Mouse (Mus musculus) telencephalon, adult 2 months (tissue): Measurements from ENCODE around the gene Wbp2.
"Not testable (repeated sequence)": the region's sequence is repeated elsewhere in the genome, so short reads cannot be mapped to it uniquely, and the experiment has no call there.

Source experiments
- DNase-seq: peaks from one replicate; pipeline ENCODE4 v3.0.0-alpha.2; 2011; ENCODE audit warnings: low read depth, low spot score

Wbp2 gene

DNA sequence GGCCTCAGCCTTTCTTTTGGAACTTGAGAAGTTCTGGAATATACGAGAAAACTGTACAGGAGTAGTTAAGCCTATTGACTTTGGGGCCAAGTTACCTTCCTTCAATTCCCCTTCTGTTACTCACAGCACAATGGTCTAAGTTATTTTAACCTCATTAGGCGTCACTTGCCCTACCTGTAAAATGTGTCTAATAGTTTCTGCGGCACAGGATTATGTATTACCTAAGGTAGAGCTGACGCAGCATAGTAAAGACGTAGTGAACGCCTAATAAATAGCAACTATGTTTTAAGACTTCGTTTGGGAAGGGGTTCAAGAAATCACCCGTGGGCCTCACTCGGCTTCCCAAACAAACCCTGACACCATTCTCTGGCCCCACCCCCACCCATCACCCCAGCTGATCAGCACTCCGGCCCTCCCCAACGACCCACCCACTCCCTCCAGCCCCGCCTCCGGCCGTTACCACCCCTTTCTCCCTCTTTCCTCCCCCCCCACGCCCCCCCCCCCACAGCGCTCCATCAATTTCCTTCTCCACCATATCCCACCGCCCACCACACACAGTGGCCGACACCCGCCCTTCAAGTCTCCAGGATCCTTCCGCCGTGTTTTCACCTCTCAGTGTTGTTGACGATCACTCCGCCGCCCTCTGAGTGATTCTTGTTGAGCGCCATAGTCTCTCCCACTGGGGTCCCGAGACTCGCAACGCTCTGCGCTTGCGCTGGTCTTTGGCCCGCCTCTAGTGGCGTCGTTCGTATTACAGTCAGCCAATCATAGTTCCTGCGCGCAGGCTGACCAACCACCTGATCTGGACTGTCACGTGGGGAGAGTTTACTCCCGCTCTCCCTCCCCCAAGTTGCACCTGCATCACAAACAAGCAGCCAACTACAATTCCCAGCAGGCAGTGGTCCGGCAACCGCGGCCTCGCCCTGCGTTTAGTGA lies at the start of gene Wbp2:
Wbp2 (minus strand) TSS at position 738 of the 936 bp plus-strand sequence.
- peak; percentile 100 for DNase-seq

DNA sequence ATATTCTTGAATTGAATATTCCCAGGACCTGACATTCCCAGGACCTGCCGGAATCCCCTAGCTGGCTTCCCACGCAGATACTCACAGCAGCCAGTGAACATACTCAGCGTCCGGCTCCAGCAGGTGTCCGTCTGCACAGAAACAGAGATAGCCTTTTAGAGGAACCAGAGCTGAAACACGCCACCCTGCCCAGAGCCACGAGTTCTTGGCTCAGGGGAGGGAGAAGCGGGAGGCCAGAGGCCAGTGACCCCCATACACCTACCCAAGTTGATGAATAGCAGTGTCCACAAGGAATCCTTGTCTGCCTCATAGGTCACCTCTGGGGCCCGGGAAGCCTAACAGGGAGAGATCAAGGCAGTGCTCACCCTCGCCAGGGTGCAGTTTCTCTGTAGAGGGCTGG lies 47.4 kb upstream of the Wbp2 start:
- DNase-seq, result no peak

DNA sequence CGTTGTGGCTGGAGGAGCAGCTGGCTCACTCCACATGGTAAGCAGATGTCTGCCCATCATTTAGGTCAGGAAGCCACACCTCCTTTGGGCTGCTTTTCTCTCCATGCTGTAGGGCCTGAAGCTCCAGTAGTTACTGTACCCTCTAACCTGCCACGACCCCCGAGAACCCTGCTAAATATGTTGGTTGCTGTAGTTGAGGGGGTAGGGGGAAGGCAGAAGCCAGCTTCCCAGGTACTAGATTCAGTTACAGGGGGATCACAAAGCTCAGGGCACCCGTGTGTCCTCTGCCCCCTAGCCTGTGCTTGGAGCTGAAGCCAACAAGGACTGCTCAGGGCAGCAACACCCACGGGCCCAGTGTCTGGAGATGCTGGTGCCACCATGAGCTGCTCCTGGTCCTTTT lies 46.7 kb upstream of the Wbp2 start:
- DNase-seq, result no peak

DNA sequence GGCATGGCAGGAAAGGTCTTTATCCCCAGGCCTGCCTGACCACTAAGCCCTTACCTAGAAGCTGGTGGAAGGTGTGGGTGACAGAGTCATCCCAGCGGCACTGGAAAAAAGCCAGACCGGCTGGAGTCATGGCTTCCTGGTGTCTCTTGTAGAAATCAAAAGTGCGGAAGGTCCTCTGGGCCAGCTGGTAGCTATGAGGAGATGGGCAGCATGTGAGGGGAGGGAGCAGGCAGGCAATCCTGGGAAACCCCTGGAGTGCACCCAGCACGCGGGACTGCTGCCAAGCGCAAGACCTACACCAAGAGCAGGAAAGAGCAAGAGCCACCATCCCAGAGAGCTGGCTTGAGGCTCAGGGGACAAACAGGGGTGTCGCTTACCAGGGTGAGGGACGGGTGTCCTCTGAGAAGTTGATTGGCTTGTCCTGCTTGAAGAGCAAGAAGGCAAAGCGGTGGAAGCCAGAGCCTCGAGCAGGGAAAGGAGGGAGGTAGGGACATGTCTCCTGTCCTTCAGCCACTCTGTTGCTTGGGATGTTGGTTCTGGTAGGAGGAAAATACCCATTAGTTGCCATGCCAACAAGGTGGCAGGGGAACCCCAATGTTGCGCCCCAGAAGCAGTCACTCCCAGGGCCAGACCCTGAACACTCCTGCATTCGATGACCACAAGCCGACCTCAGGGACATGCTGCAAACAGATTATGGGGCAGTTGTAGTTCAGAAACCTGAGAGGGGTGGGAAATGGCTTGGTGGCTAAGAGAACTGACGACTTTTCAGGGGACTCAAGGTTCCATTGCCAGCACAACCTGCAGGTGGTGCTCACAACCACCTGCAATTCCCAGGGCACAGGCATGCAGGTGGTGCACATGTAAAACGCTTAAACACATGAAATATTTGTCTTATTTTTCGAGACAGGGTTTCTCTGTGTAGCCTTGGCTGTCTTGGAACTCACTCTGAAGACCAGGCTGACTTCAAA lies 45.9 kb upstream of the Wbp2 start:
- DNase-seq, result no peak

DNA sequence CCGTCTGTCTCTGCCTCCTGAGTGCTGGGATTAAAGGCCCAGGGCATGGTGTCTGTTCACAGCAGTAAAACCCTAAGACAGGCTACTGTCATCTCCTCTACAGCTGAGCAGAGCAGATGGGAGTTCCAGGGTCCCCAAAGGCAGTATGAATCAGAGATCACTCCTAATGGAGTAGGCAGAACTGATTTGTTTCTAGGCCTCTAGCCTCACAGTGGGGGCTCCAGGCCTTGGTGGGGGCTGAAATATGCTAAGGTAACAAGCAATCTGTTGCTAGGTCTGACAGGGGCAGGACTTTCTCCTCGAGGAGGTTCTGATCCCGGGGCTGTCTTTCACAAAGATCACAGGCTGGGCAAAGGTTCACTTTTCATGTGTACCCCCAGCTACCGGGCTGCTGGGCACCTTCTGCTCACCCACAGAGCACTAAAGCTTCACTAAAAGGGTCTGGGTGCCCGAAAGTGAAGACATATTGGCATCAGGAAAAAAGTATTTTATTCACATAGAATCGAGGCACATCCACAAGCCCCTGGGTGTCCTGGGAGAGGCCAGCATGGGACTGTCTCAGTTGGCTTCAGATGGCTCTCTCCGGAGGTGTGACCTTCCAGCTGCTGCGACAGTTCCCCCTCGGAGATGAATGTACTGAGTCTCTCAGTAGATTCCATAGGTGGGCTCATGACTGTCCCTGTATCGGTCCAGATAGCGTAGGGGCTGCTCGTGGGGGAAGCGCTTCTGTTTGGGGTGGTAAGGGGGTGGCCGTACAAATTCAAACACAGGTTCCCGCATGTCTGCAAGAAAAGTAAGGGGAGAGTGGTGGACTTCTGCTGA lies 44.8 kb upstream of the Wbp2 start:
- DNase-seq, result no peak

DNA sequence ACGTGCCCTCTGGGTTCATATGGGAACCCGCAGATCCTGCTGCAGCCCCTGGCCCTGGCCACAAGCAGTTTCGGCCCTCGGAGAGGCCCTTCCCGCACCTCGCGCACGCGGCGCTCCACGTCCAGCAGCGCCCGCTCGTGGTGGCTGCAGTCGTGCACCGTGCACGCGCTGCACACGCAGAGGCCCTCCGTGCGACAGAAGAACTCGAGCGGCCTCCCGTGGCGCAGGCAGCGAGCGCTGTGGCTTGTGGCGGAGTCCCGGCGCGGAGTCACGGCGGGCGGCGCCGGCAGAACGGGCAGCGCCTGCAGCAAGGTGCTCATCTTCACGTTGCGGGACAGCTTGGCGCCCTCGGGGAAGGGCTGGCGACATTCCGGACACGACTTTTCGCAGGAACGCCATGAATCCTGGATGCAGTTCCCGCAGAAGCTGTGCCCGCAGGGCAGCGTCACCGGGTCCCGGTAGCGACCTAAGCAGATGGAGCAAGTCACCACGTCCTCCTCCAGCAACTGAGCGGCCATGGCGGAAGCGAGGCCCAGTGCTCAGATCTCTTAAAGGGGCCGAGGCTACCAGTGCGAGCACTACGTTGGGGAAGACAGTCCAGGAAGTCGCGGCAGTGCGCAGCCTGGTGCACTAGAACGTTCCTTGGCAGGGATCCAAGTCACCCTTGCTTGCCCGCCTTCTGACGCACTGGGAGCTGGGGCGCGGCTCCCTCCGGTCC lies 43.9 kb upstream of the Wbp2 start, which contains the start of gene Trim65:
Trim65 (minus strand) TSS at position 641 of the 718 bp plus-strand sequence.
- DNase-seq, result peak; percentile 77

DNA sequence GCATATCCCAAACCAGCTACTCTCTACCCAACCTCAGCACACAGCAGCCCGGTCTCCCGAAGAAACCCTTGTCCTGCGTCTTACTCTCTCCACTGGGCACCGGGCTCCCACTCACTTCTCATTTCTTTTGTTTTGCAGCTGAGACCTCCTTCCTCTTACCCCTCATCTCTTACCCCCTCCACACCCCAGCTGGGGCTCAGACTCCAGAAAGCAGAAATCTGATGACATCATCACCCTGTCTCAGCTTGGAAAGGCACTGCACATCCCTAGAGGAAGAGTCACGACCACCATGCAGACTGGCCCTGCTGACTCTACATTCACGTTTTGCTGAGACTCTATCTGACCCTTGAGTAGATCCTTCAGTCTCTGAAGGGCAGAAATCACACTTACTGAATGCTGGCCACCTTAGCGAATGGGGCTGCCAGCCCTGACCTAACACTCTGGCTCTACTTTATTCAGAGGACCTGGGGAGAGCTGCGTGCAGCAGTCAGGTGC lies 43.2 kb upstream of the Wbp2 start:
- no peak for DNase-seq

DNA sequence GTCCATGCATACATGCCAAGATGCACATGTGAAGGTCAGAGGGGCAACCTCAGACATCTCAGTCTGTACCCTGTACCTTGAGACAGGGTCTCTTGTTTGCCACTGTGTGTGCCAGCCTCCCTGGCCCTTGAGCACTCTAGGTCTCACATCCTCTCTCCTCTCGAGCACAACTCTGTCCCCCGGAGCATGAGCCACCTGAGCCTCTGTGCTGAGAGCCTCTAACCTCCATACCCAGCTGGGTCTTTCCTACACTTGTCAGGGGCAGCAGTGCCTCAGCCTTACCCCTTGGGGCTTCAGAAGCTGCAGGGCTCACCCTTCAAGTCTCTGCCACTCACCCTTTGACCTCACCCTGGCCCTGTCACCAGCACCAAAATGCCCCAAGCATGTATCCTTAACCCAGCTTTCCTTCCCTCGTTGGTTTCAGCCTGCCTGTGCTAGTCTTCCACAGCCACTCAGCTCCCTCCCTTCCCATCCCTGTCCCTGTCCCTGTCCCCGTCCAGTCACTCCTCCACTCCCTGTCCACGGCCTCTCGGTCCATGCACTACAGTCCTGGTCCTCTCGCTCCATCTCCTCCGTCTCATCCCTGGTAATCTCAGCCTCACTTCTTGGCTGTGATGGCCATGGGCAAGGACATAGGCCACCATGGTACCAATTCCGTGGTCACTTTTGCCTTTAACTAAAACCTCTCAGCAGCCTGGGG lies 42.4 kb upstream of the Wbp2 start:
- DNase-seq, result no peak

DNA sequence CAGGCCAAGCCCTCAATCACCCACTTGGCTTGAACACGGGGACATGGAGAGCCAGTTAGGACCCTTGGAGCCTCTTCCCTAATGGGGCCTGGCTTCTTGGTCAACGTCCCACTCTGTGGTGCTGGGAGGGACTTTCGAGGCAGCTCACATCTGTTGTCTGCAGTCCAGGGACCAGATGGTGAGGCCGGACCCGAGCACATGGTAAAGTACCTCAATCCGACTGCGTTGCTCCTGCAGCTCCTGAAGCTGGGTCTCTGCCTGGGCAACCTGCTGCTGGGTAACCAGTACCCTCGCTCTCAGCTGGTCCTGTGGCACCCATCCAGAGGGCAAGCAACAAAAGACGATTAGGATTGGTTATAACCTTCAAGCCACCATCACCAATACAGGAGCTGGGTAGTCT lies 41.2 kb upstream of the Wbp2 start:
- no peak for DNase-seq

DNA sequence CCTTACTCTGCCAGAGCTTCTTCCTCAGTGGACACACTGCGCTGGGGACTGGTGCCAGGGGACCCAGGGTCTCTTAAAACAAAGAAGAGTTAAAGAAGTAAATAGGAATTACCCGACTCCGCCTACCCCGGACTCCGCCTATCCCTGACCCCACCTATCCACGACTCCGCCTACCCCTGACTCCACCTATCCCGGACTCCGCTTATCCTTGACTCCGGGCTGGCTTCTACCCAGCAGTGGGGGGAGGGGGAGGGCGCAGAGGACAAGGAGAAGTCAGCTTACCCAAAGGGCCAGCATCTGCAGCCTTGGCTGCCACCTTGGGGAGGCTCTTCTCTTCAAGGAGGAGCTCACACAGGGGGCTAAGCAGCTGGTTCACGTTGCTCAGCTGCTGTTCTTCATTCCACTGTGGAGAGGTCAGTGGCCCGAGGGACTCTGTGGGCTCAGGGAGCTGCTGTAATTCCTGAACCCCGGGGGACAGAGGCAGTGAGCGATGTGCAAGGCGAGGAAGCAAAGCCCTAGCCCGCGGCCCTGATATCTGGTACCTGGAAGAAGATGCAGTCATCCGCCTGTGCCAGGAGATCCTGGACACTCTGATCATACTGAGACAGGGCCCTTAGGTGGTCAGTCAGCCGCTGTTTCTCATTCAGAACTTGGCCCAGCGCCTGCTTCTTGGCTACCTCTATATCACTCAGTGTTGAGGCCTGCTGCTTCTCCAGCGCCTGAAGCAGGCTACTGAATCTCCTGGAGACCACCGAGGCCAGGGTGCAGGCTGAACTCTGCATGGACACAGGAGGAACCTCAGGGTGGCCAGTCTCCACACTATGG lies 40.6 kb upstream of the Wbp2 start, which contains the start of gene Trim47:
Trim47 (minus strand) TSS at position 55 of the 825 bp plus-strand sequence.
- no peak for DNase-seq

DNA sequence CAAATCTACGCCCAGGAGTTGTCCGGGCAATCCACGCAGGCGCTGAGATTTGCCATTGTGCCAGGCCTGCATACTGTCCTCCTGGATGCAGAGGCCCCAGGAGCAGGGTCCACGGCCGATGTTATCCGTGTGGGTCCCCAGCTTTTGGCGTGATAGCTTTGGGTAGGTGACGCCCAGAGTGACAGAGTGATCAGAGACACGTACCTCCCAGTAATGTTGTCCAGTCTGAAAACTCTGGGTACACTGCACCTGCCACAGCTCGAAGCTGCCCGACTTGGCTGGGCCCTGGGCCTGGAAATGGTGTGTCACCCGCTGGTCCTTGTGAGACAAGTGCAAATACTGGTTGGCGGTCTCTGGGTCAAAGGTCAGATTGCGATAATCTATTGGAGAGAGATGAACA lies 39.5 kb upstream of the Wbp2 start:
- DNase-seq, result no peak

DNA sequence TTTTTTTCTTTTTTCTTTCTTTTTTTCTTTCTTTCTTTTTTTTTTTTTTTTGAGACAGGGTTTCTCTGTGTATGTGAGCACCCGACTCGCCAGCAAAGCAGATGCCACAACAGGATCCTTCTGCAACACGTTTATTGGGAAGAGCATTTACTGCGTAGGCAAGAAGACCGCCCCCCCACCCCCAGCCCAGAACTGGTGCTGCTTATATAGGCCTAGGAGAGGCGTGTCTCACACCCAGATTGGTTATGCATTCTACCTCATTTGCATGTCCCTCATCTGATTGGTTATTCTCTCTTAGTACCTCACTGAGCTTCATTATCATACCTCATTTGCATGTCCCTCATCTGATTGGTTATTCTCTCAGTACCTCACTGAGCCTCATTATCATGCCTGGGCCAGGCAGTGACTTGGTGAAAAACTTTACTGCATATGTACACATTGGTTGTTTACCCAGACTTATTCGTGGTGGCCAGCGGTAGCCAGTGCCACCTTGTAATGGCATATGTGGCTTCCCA lies 35.0 kb upstream of the Wbp2 start:
- DNase-seq, result not testable (repeated sequence)

DNA sequence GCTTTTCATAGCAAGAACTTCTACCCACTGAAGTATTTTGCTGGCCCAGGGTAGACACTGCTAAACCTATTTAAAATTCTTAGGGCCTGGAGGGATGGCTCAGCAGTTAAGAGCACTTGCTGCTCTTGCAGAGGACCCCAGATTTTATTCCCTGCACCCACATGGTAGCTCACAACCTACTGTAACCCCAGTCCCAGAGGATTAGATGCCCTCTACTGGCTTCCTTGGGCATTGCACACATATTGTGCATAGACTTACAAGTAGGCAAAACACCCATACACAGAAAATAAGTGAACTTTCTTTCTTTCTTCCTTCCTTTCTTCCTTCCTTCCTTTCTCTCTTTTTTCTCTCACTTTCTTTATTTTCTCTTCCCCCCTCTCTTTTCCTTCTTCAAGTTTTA lies 31.0 kb upstream of the Wbp2 start:
- no peak for DNase-seq

DNA sequence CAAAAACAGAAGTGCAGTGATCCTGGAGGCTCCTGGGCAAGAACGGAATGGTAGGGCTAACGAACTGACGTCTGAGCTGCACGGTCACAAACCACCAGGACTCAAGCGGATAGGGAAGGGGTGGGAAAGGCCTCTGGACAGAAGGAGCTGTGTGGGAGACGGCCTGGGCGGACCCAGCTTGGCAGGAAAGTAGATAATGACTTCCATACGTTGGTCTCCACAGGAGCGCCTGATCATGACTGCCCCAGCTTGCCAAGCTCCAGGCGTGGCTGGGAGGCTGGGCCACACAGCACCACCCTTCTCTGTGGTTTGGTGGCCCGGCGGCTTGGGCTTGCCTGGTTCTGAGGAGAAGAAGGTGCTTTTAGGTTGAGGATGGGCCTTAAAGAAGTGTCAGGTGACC lies 30.4 kb upstream of the Wbp2 start:
- DNase-seq, result no peak

DNA sequence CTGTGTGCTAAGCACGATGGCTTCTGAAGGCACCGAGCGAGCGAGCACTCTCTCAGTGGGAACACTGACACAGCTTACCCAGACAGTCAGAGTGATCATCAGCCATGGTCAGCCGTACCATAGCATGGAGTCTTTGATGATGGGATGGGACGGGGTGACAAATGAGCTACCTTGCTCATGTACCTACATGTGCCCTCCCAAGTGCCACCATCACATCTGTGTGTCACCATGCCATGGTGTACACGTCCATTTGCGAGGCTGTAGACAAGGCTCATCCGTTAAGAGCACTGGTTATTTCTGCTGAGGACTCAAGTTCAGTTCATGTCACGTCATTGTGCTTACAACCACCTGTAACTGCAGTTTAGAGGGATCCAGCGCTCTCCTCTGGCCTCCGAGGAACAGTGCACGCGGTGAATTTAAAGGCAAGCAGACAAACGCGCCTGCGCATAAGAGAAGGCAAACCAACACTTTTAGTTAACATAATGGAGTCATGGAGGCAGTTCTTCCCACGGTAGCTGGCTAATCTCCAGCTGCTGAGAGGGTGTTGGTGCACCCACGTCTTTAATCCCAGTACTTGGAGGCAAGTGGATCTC lies 24.9 kb upstream of the Wbp2 start:
- no peak for DNase-seq

DNA sequence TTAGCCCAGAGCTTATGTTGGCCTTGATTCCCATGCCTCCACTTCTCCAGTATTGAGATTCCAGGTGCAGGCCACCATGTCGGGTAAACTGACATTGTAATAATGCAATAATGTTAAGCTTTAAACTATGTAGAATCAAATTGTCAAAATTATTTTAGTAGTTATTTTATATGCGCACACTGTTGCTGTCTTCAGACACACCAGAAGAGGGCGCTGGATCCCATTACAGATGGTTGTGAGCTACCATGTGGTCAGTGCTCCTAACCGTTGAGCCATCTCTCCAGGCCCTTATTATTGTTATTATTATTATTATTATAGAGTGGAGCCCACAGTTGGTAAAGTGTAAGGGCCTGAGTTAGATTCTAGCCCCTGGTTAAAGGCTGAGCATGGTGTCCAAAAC lies 24.3 kb upstream of the Wbp2 start:
- no peak for DNase-seq

DNA sequence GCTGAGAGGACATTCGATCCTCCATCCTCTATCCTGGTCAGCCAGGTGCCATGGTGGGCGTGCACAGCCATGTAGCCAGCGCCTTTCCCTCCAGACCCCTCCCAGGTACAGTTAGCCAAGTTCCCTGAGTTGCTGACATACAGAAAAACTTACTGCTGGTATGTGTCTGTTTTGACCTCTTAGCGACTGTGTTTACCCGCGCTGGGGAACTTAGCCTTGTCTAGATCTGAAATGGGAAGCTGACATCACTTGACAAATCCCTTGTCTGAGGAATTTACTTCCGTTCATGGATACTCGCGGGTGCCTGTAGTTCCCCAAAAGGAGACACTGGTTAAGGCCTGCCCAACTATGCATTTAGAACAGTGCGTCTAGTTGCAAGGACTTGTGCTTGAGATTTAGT lies 23.7 kb upstream of the Wbp2 start:
- DNase-seq, result no peak

DNA sequence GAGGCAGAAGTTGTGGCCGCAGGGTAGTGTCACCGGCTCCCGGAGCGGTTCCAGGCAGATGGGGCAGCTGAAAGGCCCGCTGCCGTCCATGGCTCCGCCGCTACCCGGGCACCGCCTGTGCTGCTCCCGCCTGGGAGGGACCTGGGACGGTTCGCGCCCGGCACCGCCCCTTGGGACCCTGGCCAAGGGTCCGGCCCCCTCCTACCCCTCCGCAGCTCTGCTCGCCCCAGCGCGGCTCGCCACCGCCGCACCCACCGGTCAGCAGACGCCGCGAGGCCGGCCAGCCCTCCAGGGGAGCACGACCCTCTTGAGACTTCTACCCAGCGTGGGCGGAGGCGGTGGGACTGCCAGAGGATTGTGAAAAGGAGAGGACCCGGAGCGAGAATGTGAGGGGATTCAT lies 23.3 kb upstream of the Wbp2 start:
- DNase-seq, result no peak
